Mouse (Mus musculus): ENCODE data around the gene Hacd4.

DNA sequence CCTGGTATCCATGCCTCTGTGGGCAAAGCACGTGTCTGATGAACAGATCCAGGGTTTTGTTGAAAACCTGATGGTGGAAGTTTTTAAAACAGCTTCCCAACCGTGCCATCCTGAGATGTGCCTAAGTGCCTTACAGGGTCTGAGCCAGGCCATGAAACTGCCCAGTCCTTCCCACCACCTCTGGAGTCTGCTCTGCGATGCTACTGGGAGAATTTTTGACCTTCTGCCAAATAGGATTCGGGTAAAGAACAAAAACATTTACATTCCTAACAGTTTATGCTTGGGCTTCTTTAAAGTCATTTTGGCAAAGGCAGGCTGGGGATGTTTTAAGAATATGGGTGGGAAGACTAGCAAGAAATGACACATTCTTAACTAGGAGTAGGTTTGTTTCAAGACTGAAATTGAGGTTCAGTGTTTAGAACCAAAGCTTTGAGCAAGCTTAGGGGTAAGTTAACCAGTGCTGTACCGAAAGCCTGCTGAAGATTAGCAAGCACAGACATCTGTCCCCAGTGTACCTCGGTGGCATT lies 41.7 kb downstream of the Hacd4 start:
- TF ChIP-seq CTCF (IDR thresholded peaks at IDR 0.05; ENCODE audit: control insufficient read depth, insufficient read depth, insufficient replicate concordance, low read depth, low read length): no peak
- TF ChIP-seq POLR2A (IDR thresholded peaks at IDR 0.05; ENCODE audit: control insufficient read depth, low read depth, low read length): no peak

Data from testis, adult 2 months (tissue).